Comparison of ENCODE assay signal across 14 mouse cellular contexts in genomic region chr12:17449661-17450091, GRCm38 (mm10).
DNase-seq lines count a peak whose midpoint lies in the region; ATAC-seq and TF ChIP-seq lines count a peak whose summit lies in the region.
"Had no signal": no experiment of that assay in that cellular context is flagged by ENCODE, and none has a peak within 500 bp of the region (broad histone marks: within the 10 kb centered on the region; RNA-seq: fewer than 3 reads in every experiment).

No protein-coding gene starts in this region.

- no peak for TF ChIP-seq EP300 in lung, postnatal 0 days (IDR thresholded peaks at IDR 0.05)

- H3K36me3 ChIP-seq in heart, embryonic 12.5 days, result no peaks in the 10 kb centered on the region
- H3K36me3 ChIP-seq in liver, embryonic 15.5 days (replicated peaks), result no peaks in the 10 kb centered on the region
- H3K36me3 ChIP-seq in lung, postnatal 0 days (ENCODE audit: insufficient read depth, low read length), result no peaks in the 10 kb centered on the region
- H3K36me3 ChIP-seq: embryonic facial prominence, embryonic 13.5 days; neural tube, embryonic 12.5 days had no signal

- TF ChIP-seq CTCF in lung, postnatal 0 days (IDR thresholded peaks at IDR 0.05), result no peak

- H3K4me2 ChIP-seq in heart, embryonic 12.5 days, result no peak overlapping the region
- H3K4me2 ChIP-seq in liver, embryonic 15.5 days, result no peak overlapping the region
- no peak overlapping the region for H3K4me2 ChIP-seq in lung, postnatal 0 days (replicated peaks; ENCODE audit: low read depth, low read length)
- H3K4me2 ChIP-seq: embryonic facial prominence, embryonic 13.5 days; neural tube, embryonic 12.5 days had no signal

- ATAC-seq in heart, embryonic 12.5 days (ENCODE audit: insufficient number of reproducible peaks, low FRiP score), result peak; percentile 43; the same call in 1 of the 2 replicates
- peak; percentile 28; the same call in 1 of the 2 replicates for ATAC-seq in liver, embryonic 15.5 days (ENCODE audit: insufficient read depth)
- no peak for ATAC-seq in CD4-positive, CD25-positive, alpha-beta regulatory T cell, adult 4 months
- ATAC-seq in lung, postnatal 0 days, result no peak
- ATAC-seq: hindbrain, embryonic 16.5 days had no signal

- no peaks in the 10 kb centered on the region for H3K27me3 ChIP-seq in heart, embryonic 12.5 days (replicated peaks)
- no peaks in the 10 kb centered on the region for H3K27me3 ChIP-seq in liver, embryonic 15.5 days
- no peaks in the 10 kb centered on the region for H3K27me3 ChIP-seq in lung, postnatal 0 days (replicated peaks; ENCODE audit: insufficient read depth, low read length)
- H3K27me3 ChIP-seq: embryonic facial prominence, embryonic 13.5 days; neural tube, embryonic 12.5 days had no signal

- 44% methylated on average over 4 of the region's 4 CpGs for WGBS in heart, embryonic 12.5 days
- WGBS in liver, embryonic 15.5 days (ENCODE audit: insufficient replicate concordance), result 62% methylated on average over 4 of the region's 4 CpGs
- 87% methylated on average over 4 of the region's 4 CpGs for whole genome bisulfite sequencing in lung, postnatal 0 days

- H3K4me3 ChIP-seq in heart, embryonic 12.5 days, result no peak overlapping the region
- H3K4me3 ChIP-seq in liver, embryonic 15.5 days (replicated peaks), result no peak overlapping the region
- H3K4me3 ChIP-seq in lung, postnatal 0 days (ENCODE audit: low read depth, low read length), result no peak overlapping the region
- H3K4me3 ChIP-seq: embryonic facial prominence, embryonic 13.5 days; neural tube, embryonic 12.5 days had no signal

- H3K9me3 ChIP-seq in heart, embryonic 12.5 days (replicated peaks), result no peaks in the 10 kb centered on the region
- H3K9me3 ChIP-seq in liver, embryonic 15.5 days (replicated peaks), result no peaks in the 10 kb centered on the region
- no peaks in the 10 kb centered on the region for H3K9me3 ChIP-seq in lung, postnatal 0 days (ENCODE audit: low read length)
- H3K9me3 ChIP-seq: embryonic facial prominence, embryonic 13.5 days; neural tube, embryonic 12.5 days had no signal

- peaks cover 16% of the 10 kb centered on the region for H3K4me1 ChIP-seq in heart, embryonic 12.5 days (replicated peaks)
- H3K4me1 ChIP-seq in liver, embryonic 15.5 days (replicated peaks), result peaks cover 7% of the 10 kb centered on the region; the same call in 1 of the 2 replicates
- H3K4me1 ChIP-seq in lung, postnatal 0 days (ENCODE audit: insufficient read depth, low read depth, low read length), result no peaks in the 10 kb centered on the region
- H3K4me1 ChIP-seq: embryonic facial prominence, embryonic 13.5 days; neural tube, embryonic 12.5 days had no signal

- H3K27ac ChIP-seq in heart, embryonic 12.5 days (ENCODE audit: poor library complexity, severe bottlenecking), result no peak overlapping the region; the same call in 1 of the 2 replicates
- H3K27ac ChIP-seq in liver, embryonic 15.5 days (replicated peaks), result 0 out of 2 replicates have a peak overlapping the region, but pooled peaks have one; percentile 8
- H3K27ac ChIP-seq in lung, postnatal 0 days (ENCODE audit: low read length), result no peak overlapping the region
- H3K27ac ChIP-seq: embryonic facial prominence, embryonic 13.5 days; neural tube, embryonic 12.5 days had no signal

- no peak overlapping the region for H3K9ac ChIP-seq in heart, embryonic 12.5 days
- no peak overlapping the region for H3K9ac ChIP-seq in liver, embryonic 15.5 days
- no peak overlapping the region for H3K9ac ChIP-seq in lung, postnatal 0 days (replicated peaks; ENCODE audit: low read depth)
- H3K9ac ChIP-seq: embryonic facial prominence, embryonic 13.5 days; neural tube, embryonic 12.5 days had no signal

- DNase-seq in heart, adult 8-10 months (ENCODE audit: low spot score), result no peak
- no peak for DNase-seq in liver
- DNase-seq in fibroblast of lung, adult 2 months (ENCODE audit: low read depth), result peak; percentile 8
- no peak for DNase-seq in lung, postnatal 0 days (ENCODE audit: low spot score)
- no peak for DNase-seq in embryo, embryonic 11 days
- DNase-seq: adrenal gland, adult 8-10 months; cerebellum, adult 18-20 months; right cerebral cortex, postnatal 14 days had no signal

Comparison
In these comparisons a context has a peak if more than half of its experiments do, and no peak if none do; other contexts are left out.
1. ATAC-seq: peak in heart, embryonic 12.5 days (single experiment) and liver, embryonic 15.5 days (single experiment); none in CD4-positive, CD25-positive, alpha-beta regulatory T cell, adult 4 months (single experiment) and lung, postnatal 0 days (single experiment).